41 mouse cellular contexts compared by ENCODE assay signal in genomic region chr5:34330136-34330535, GRCm38 (mm10). TPM values are rescaled to one million over a fixed set of nuclear protein-coding genes. Genes with fewer than 3 reads are reported as not detected.
"Had no signal": no experiment of that assay in that cellular context is flagged by ENCODE, and none has a peak within 500 bp of the region (broad histone marks: within the 10 kb centered on the region; RNA-seq: fewer than 3 reads in every experiment).

No protein-coding gene starts in this region.

- DNase-seq: heart, postnatal 10 days; heart, postnatal 14 days; heart, postnatal 36 days; heart, postnatal 4 days; kidney, adult 11 months; kidney, adult 18-20 months; kidney, adult 2 months; kidney, adult 8-10 months; kidney, adult 9 months; kidney, postnatal 10 days; kidney, postnatal 14 days; kidney, postnatal 25 days; kidney, postnatal 36 days; kidney, postnatal 4 days; layer of hippocampus, adult 9-11 months; layer of hippocampus, postnatal 36 days had no signal

- H3K27me3 ChIP-seq: heart, embryonic 12.5 days; heart, embryonic 15.5 days; hindbrain, embryonic 13.5 days; hindbrain, embryonic 15.5 days; intestine, embryonic 15.5 days had no signal

- H3K27ac ChIP-seq: heart, embryonic 13.5 days; heart, embryonic 15.5 days; hindbrain, embryonic 10.5 days; hindbrain, embryonic 12.5 days; hindbrain, embryonic 13.5 days; hindbrain, embryonic 14.5 days; hindbrain, embryonic 15.5 days; hindbrain, postnatal 0 days; intestine, embryonic 15.5 days; kidney, embryonic 15.5 days; kidney, postnatal 0 days; layer of hippocampus, adult 2 months; left cerebral cortex, adult 2 months had no signal

- H3K36me3 ChIP-seq: heart, embryonic 12.5 days; heart, embryonic 15.5 days; hindbrain, embryonic 10.5 days; hindbrain, embryonic 12.5 days; hindbrain, embryonic 13.5 days; hindbrain, embryonic 15.5 days; intestine, embryonic 15.5 days; kidney, embryonic 15.5 days had no signal

- H3K9ac ChIP-seq: heart, embryonic 12.5 days; heart, embryonic 13.5 days; heart, embryonic 15.5 days; hindbrain, embryonic 12.5 days; hindbrain, embryonic 13.5 days; hindbrain, embryonic 14.5 days; hindbrain, embryonic 15.5 days; intestine, embryonic 15.5 days; kidney, embryonic 15.5 days had no signal

- H3K9me3 ChIP-seq: heart, embryonic 12.5 days; heart, embryonic 15.5 days; hindbrain, embryonic 12.5 days; hindbrain, embryonic 13.5 days; hindbrain, embryonic 15.5 days; intestine, embryonic 15.5 days; kidney, embryonic 15.5 days had no signal

- ATAC-seq: hindbrain, embryonic 16.5 days; hindbrain, postnatal 0 days; inflammation-experienced regulatory T-cells, adult 6 months; intestine, embryonic 15.5 days; intestine, embryonic 16.5 days; intestine, postnatal 0 days had no signal

- H3K4me3 ChIP-seq: heart, embryonic 12.5 days; heart, embryonic 13.5 days; heart, embryonic 15.5 days; hindbrain, embryonic 10.5 days; hindbrain, embryonic 12.5 days; hindbrain, embryonic 13.5 days; hindbrain, embryonic 15.5 days; intestine, embryonic 15.5 days; kidney, embryonic 15.5 days; layer of hippocampus, adult 2 months; left cerebral cortex, adult 2 months had no signal

RNA-seq across cellular contexts. Expression of gene Cfap99, which starts 41.7 kb away (rescaled TPM):
- total RNA-seq: heart, postnatal 10 days; heart, postnatal 14 days; heart, postnatal 25 days; heart, postnatal 36 days; heart, postnatal 4 days; hematopoietic stem cell, adult 5-6 weeks; hindbrain, postnatal 0 days had no signal
- polyA plus RNA-seq: heart, embryonic 13.5 days; heart, postnatal 0 days; hindbrain, embryonic 10.5 days; hindbrain, embryonic 15.5 days; inflammation-experienced regulatory T-cells, adult 6 months; intestine, embryonic 14.5 days; intestine, embryonic 15.5 days; intestine, embryonic 16.5 days; intestine, postnatal 0 days; kidney, embryonic 14.5 days; kidney, embryonic 15.5 days; kidney, embryonic 16.5 days; kidney, postnatal 0 days; large intestine, adult 2 months had no signal
